Mouse (Mus musculus) lung, adult 2 months (tissue): ENCODE results near the gene Tcam1. TPM values are rescaled to one million over a fixed set of nuclear protein-coding genes. Genes with fewer than 3 reads are reported as not detected.

Experiments
- DNase-seq: peaks from one replicate; pipeline ENCODE4 v3.0.0; 2022
- H3K4me1 ChIP-seq: fragments of 200-500 bp; 2 replicates; pipeline ENCODE4 v1.6.1; 2011; ENCODE audit warnings: low read length; ENCODE audit not compliant: control insufficient read depth, insufficient read depth
- H3K4me3 ChIP-seq: fragments of 200-500 bp; replicated peaks from 2 replicates; pipeline ENCODE3; 2011; ENCODE audit warnings: low read depth, mild to moderate bottlenecking, control low read depth, low read length; ENCODE audit errors: extremely low read depth
- CTCF ChIP-seq: fragments of 200-500 bp; IDR thresholded peaks from 2 replicates; pipeline ENCODE4 v1.5.1; 2011; ENCODE audit warnings: mild to moderate bottlenecking, low read length, control low read depth; ENCODE audit not compliant: insufficient read depth
- POLR2A ChIP-seq: fragments of 200-500 bp; IDR thresholded peaks from 2 replicates; pipeline ENCODE4 v1.6.1; 2011; ENCODE audit warnings: low read depth, mild to moderate bottlenecking, control low read depth, low read length, borderline replicate concordance; ENCODE audit errors: extremely low read depth
- WGBS: fragments of 180-500 bp; shearing (Covaris S2); methylation state at CpG from one replicate; pipeline ENCODE4 v1.1.7; 2018; 5-methylcytosine and 5-hydroxymethylcytosine counted together
- polyA plus RNA-seq: library from polyadenylated mRNA; depleted of rRNA; stranded (reverse); fragments of >200 nt; gene quantifications from 2 replicates; pipeline ENCODE4 v1.2.3, GENCODE M21; 2012

Tcam1 gene
- polyA plus RNA-seq, 1 experiment: 0.05 TPM

DNA sequence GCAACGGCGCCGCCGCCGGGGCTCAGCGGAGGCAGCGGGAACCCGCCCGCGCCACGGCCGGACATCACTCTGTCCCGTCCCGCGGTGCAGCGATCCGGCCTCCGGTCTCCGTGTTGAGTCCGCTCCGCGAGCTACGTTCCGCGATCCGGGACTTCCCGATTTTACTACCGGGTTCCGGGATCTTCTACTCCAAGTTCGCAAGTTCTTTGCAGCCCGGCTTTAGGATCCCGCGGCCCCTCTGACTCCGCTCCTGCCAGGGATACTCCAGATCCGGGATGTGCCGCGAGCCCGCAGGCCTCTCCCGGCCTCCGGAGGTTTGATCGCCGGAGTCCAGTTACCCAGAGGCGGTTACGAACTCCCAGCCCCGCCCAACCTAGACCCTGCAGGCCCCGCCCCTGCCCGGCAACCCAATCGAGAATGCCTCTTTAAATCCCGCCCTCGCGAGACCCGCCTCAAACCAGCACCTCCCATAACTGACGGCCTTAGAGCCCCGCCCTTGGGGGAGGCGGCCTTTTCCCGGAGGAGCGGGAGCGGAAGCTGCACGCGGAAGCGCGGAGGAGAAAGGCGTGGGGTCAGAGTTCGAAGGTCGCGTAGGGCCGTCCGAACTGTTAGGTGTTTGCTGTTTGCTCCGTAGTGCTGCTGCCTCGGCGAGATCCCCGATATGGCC lies 3.7 kb upstream of the Tcam1 start, which contains the start of gene Smarcd2:
Smarcd2 (minus strand) TSS at position 329 of the 667 bp plus-strand sequence.
- peak within 1 kb of the TSS; percentile 85 for H3K4me3 ChIP-seq
- no peak for TF ChIP-seq CTCF
- TF ChIP-seq POLR2A: peak; percentile 94
- DNase-seq: peak; percentile 99
- H3K4me1 ChIP-seq: peaks cover 36% of the 10 kb centered on the region
- under 1% methylated on average over 72 of the region's 72 CpGs for WGBS

DNA sequence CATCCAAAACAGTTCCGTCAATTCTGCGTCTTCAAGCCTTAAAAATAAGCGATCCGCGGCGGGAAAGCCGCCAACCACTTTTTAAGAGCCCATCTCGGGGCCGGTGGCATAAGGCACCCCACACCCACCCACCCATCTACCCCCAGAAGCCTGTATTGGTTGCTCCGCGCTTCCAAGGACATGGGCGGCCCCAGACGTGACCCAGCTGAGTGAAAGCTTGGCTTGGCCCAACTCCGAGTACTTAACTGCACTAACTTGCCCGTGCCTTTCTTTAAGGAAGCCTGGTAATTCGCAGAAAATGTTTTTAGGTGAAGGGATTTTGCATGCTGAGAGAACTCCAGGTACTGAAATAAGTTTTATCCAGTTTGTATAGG lies 3.2 kb upstream of the Tcam1 start:
- peak overlapping the region; percentile 82 for H3K4me3 ChIP-seq
- no peak for DNase-seq
- peaks cover 31% of the 10 kb centered on the region for H3K4me1 ChIP-seq
- TF ChIP-seq CTCF: no peak
- no peak for TF ChIP-seq POLR2A
- WGBS: 7% methylated on average over 16 of the region's 16 CpGs

DNA sequence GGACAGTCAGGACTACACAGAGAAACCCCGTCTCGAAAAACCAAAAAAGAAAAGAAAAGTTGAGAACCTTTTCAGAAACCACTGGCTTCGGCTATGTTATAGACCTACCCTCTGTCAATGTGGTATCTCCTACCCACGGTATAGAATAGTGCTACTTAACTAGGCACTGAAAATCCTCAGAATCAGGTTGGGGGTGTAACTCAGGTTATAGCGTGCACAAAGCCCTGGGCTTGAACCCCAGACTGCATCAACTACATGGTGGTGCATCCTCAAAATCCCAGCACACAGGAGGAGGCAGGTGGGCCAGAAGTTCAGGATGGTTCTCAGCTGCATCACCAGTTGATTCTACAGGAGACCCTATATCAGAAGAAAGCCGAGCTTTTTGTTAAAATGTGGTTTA lies 2.7 kb upstream of the Tcam1 start:
- TF ChIP-seq POLR2A (no peak), CTCF (no peak)
- Histone ChIP-seq H3K4me1 (peaks cover 27% of the 10 kb centered on the region), H3K4me3 (no peak overlapping the region)
- no peak for DNase-seq
- WGBS: 95% methylated on average over 6 of the region's 6 CpGs

DNA sequence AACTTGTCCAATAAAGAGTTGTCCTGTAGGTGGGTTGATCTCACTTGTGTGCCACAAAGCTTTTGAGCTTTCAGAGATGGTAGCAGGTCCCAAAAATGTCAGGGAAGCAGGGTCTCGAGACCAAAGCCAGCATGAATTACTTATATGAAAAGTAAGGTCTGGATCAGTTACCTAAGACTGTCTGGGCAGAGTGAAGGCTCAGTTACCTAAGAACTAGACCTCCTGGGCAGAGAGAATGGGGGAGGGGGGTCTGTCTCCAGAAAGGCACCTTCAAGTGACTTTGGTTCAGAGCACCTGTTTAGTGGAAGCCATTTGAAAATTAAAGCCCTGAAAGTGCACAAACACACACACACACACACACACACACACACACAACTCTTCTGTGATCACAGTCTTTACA lies 2.1 kb upstream of the Tcam1 start:
- TF ChIP-seq POLR2A: no peak
- no peak for TF ChIP-seq CTCF
- no peak overlapping the region for H3K4me3 ChIP-seq
- 87% methylated on average over 1 of the region's 1 CpGs for WGBS
- H3K4me1 ChIP-seq: peaks cover 21% of the 10 kb centered on the region
- no peak for DNase-seq

DNA sequence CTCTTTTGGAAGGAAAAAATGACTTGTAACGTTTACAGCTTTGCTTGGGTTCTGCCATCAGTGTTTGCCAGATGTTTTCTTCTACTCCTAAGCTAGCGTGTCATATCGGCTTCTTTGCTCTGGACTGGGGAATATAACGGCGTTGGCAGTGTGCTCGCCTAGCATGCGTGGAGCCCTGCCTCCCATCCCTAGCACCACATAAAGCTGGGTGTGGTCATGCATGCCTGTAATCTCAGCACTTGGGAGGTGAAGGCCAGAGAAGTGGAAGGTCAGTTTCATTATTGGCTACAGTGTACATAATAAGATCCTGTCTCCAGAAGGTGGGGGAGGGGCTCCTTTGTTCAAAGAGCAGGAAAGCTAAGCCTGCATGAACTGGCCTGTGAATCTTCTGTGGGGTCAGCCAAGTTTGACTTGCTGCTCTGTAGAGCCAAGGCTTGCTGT lies 1.5 kb upstream of the Tcam1 start:
- Histone ChIP-seq H3K4me1 (peaks cover 21% of the 10 kb centered on the region), H3K4me3 (no peak overlapping the region)
- 33% methylated on average over 7 of the region's 7 CpGs for WGBS
- no peak for DNase-seq
- TF ChIP-seq CTCF (no peak), POLR2A (no peak)

DNA sequence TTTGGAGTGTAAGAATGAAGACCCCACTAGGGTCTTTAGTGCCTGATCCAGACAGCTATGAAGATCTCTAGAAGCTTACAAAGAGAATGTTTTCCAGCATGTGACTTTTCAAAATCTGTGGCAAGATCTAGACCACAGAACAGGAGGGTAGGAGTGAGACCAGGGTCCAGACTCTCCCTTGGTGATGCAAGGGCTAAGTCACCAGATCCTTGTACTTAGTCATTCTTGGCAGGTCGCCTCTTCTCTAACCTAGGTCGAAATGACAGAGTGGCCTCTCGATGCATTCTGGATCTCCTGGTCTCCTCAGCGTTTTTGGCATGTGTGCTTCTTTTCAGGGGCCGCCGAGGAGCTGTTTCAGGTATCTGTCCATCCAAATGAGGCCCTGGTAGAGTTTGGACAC lies 6.0 kb downstream of the Tcam1 start:
- WGBS: 75% methylated on average over 6 of the region's 6 CpGs
- H3K4me3 ChIP-seq: no peak overlapping the region

DNA sequence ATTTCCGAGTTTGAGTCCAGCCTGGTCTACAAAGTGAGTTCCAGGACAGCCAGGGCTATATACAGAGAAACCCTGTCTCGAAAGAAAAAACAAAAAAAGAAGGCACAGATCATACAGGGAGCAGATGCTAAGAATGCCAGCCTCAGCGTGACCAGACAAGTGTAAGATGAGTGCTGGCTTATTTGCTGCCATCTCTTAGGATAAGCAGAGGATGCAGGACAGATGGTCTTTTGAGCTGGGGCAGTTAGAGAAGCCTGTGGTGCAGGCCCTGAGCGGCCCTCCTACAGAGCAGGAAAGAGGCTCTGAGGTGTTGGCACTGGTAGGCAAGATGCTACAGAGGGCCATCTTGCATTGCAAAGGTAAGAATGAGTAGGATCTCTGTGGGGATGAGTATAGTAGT lies 6.9 kb downstream of the Tcam1 start:
- no peak for DNase-seq
- WGBS: 80% methylated on average over 4 of the region's 4 CpGs
- TF ChIP-seq CTCF: no peak
- TF ChIP-seq POLR2A: no peak
- Histone ChIP-seq H3K4me1 (no peaks in the 10 kb centered on the region), H3K4me3 (no peak overlapping the region)

More for the DNA sequence above, 6.0 kb downstream of the Tcam1 start:
- H3K4me1 ChIP-seq: no peaks in the 10 kb centered on the region
- no peak for TF ChIP-seq POLR2A
- TF ChIP-seq CTCF: no peak
- no peak for DNase-seq

DNA sequence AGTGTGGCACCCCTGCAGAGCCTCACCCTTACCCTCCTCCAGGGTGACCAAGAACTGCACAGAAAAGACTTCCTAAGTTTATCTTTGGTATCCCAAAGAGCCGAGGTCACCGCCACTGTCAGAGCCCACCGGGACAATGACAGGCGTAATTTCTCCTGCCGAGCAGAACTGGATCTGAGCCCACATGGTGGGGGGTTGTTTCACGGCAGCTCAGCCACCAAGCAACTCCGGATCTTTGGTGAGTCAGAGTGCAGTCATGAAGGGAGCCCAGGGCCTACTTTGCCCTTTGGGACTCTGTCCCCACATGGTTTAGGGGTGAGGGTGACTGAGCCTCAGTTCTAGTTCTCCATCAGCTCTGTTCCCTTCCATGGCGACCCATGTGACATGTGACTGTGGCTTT lies 7.7 kb downstream of the Tcam1 start:
- H3K4me1 ChIP-seq: no peaks in the 10 kb centered on the region
- DNase-seq: no peak
- WGBS: 51% methylated on average over 8 of the region's 8 CpGs
- TF ChIP-seq CTCF (no peak), POLR2A (no peak)
- no peak overlapping the region for H3K4me3 ChIP-seq

DNA sequence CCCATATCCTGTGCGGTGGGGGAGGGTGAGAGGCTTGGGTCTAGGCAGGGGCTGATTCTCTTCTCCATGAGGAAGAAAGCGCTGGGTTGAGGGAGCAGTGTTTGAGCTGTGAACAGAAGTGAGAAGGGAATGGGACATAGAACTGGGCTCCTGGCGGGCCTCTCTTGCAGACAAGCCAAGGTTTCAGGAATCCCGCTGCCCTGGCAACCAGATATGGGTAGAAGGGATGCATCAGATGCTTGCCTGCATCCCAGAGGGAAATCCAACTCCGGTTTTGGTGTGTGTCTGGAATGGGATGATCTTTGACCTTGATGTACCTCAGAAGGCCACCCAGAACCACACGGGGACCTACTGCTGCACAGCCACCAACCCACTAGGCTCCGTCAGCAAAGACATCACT lies 9.7 kb downstream of the Tcam1 start:
- DNase-seq: no peak
- 89% methylated on average over 7 of the region's 7 CpGs for WGBS
- no peak for TF ChIP-seq CTCF
- no peak for TF ChIP-seq POLR2A
- Histone ChIP-seq H3K4me3 (no peak overlapping the region), H3K4me1 (no peaks in the 10 kb centered on the region)

DNA sequence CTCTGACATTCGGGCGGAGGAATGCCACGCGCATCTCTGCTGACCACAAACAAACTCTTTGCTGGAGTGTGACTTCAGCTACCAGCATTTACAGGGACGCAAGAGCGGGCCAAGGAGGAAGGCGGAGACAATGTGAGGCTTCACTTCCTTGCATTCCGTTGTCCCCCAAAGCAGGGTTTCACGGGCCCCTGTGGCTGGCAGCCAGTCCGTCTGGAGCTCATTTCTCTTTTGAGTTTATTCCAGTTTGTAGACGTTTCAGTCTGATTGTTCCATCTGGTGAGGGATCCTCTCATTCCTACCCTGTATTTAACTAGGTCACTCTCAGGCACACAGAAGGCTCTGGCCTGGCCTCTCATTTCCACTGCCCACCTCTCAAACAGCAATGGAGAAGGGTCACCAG lies 10.5 kb downstream of the Tcam1 start:
- TF ChIP-seq CTCF (no peak), POLR2A (no peak)
- Histone ChIP-seq H3K4me3 (no peak overlapping the region), H3K4me1 (no peaks in the 10 kb centered on the region)
- no peak for DNase-seq
- 44% methylated on average over 11 of the region's 11 CpGs for WGBS
